Mouse (Mus musculus): ENCODE measurements around the gene Sept5. TPM values are rescaled to one million over a fixed set of nuclear protein-coding genes. Genes with fewer than 3 reads are reported as not detected.
A peak's percentile ranks its signal among the peaks of the same experiment; 100 is the strongest.

The Sept5 gene
- polyA plus RNA-seq, 1 experiment from 2014 or later, result 22.9 TPM

GRCm38 (mm10) chr16:18621362-18622001 lies 8.3 kb downstream of the Sept5 start:
- H3K4me3 ChIP-seq (replicated peaks), result peak overlapping the region; percentile 47
- 9% methylated on average over 38 of the region's 38 CpGs for WGBS
- no peaks in the 10 kb centered on the region for H3K9me3 ChIP-seq
- no peak overlapping the region for H3K27ac ChIP-seq
- H3K4me2 ChIP-seq, result peak overlapping the region; percentile 97
- H3K27me3 ChIP-seq (replicated peaks), result peaks cover 80% of the 10 kb centered on the region
- peaks cover 31% of the 10 kb centered on the region for H3K4me1 ChIP-seq
- ATAC-seq (ENCODE audit: insufficient read depth, low FRiP score, low read depth), result no peak
- H3K9ac ChIP-seq, result no peak overlapping the region
- no peaks in the 10 kb centered on the region for H3K36me3 ChIP-seq

- Histone ChIP-seq H3K4me1 (peaks cover 24% of the 10 kb centered on the region), H3K4me3 (replicated peaks) (peak overlapping the region; percentile 47), H3K4me2 (peak overlapping the region; percentile 97), H3K9ac (no peak overlapping the region; the same call in 1 of the 2 replicates), H3K27me3 (replicated peaks) (peaks cover 77% of the 10 kb centered on the region), H3K36me3 (no peaks in the 10 kb centered on the region), H3K9me3 (no peaks in the 10 kb centered on the region), H3K27ac (no peak overlapping the region)
- 1% methylated on average over 73 of the region's 74 CpGs for WGBS
- 0 out of 2 replicates have a peak, but pooled peaks have one; percentile 9 for ATAC-seq (ENCODE audit: insufficient read depth, low FRiP score, low read depth)
Measured at GRCm38 (mm10) chr16:18620601-18621361, 9.0 kb downstream of the Sept5 start.

- peaks cover 23% of the 10 kb centered on the region for H3K4me1 ChIP-seq
- H3K27ac ChIP-seq, result no peak overlapping the region
- no peak for ATAC-seq (ENCODE audit: insufficient read depth, low FRiP score, low read depth)
- no peaks in the 10 kb centered on the region for H3K9me3 ChIP-seq
- peaks cover 72% of the 10 kb centered on the region for H3K27me3 ChIP-seq (replicated peaks)
- H3K4me3 ChIP-seq (replicated peaks), result peak overlapping the region; percentile 47; the same call in 1 of the 2 replicates
- WGBS, result 43% methylated on average over 6 of the region's 6 CpGs
- H3K36me3 ChIP-seq, result no peaks in the 10 kb centered on the region
- peak overlapping the region; percentile 97 for H3K4me2 ChIP-seq
- H3K9ac ChIP-seq, result no peak overlapping the region
Measured at GRCm38 (mm10) chr16:18620201-18620600, 9.6 kb downstream of the Sept5 start.

GRCm38 (mm10) chr16:18619110-18619509 lies 10.6 kb downstream of the Sept5 start:
- 61% methylated on average over 4 of the region's 4 CpGs for WGBS
- no peak for ATAC-seq (ENCODE audit: insufficient read depth, low FRiP score, low read depth)
- peaks cover 61% of the 10 kb centered on the region for H3K27me3 ChIP-seq (replicated peaks)

GRCm38 (mm10) chr16:18618297-18618696 lies 11.5 kb downstream of the Sept5 start:
- H3K9me3 ChIP-seq, result no peaks in the 10 kb centered on the region

More at GRCm38 (mm10) chr16:18619110-18619509, 10.6 kb downstream of the Sept5 start:
- Histone ChIP-seq H3K4me1 (peaks cover 23% of the 10 kb centered on the region), H3K9ac (no peak overlapping the region), H3K36me3 (no peaks in the 10 kb centered on the region), H3K4me3 (replicated peaks) (no peak overlapping the region), H3K27ac (no peak overlapping the region), H3K4me2 (no peak overlapping the region), H3K9me3 (no peaks in the 10 kb centered on the region)

GRCm38 (mm10) chr16:18617370-18618065 lies 12.2 kb downstream of the Sept5 start:
- no peaks in the 10 kb centered on the region for H3K9me3 ChIP-seq
- H3K4me2 ChIP-seq, result peak overlapping the region; percentile 51
- WGBS, result 3% methylated on average over 27 of the region's 27 CpGs
- peaks cover 24% of the 10 kb centered on the region for H3K4me1 ChIP-seq
- H3K36me3 ChIP-seq, result no peaks in the 10 kb centered on the region
- peak; percentile 48; the same call in 1 of the 2 replicates for ATAC-seq (ENCODE audit: insufficient read depth, low FRiP score, low read depth)
- H3K27me3 ChIP-seq (replicated peaks), result peaks cover 45% of the 10 kb centered on the region
- no peak overlapping the region for H3K9ac ChIP-seq
- no peak overlapping the region for H3K27ac ChIP-seq
- peak overlapping the region; percentile 7; the same call in 1 of the 2 replicates for H3K4me3 ChIP-seq (replicated peaks)

More at GRCm38 (mm10) chr16:18618297-18618696, 11.5 kb downstream of the Sept5 start:
- Histone ChIP-seq H3K4me3 (replicated peaks) (no peak overlapping the region), H3K27ac (no peak overlapping the region), H3K4me2 (no peak overlapping the region), H3K9ac (no peak overlapping the region), H3K27me3 (replicated peaks) (peaks cover 53% of the 10 kb centered on the region), H3K4me1 (peaks cover 23% of the 10 kb centered on the region), H3K36me3 (no peaks in the 10 kb centered on the region)
- ATAC-seq (ENCODE audit: insufficient read depth, low FRiP score, low read depth), result no peak
- 55% methylated on average over 2 of the region's 2 CpGs for WGBS

- Histone ChIP-seq H3K27ac (no peak overlapping the region), H3K4me3 (replicated peaks) (no peak overlapping the region), H3K4me1 (peaks cover 25% of the 10 kb centered on the region), H3K4me2 (no peak overlapping the region), H3K9me3 (no peaks in the 10 kb centered on the region), H3K27me3 (replicated peaks) (peaks cover 7% of the 10 kb centered on the region; the same call in 1 of the 2 replicates), H3K36me3 (no peaks in the 10 kb centered on the region), H3K9ac (no peak overlapping the region)
- 73% methylated on average over 3 of the region's 3 CpGs for WGBS
- ATAC-seq (ENCODE audit: insufficient read depth, low FRiP score, low read depth), result no peak
Measured at GRCm38 (mm10) chr16:18613301-18613700, 16.5 kb downstream of the Sept5 start.

- no peak for ATAC-seq (ENCODE audit: insufficient read depth, low FRiP score, low read depth)
- Histone ChIP-seq H3K27me3 (replicated peaks) (0 out of 2 replicates have a peak, but pooled peaks cover 4% of the 10 kb centered on the region), H3K9ac (no peak overlapping the region), H3K27ac (no peak overlapping the region), H3K4me1 (peaks cover 24% of the 10 kb centered on the region), H3K9me3 (no peaks in the 10 kb centered on the region), H3K4me2 (no peak overlapping the region), H3K36me3 (no peaks in the 10 kb centered on the region), H3K4me3 (replicated peaks) (no peak overlapping the region)
- WGBS, result 37% methylated on average over 13 of the region's 13 CpGs
Measured at GRCm38 (mm10) chr16:18611752-18612151, 18.0 kb downstream of the Sept5 start.

- ATAC-seq (ENCODE audit: insufficient read depth, low FRiP score, low read depth), result no peak
- Histone ChIP-seq H3K27ac (no peak overlapping the region), H3K4me1 (peaks cover 35% of the 10 kb centered on the region), H3K4me2 (no peak overlapping the region), H3K4me3 (replicated peaks) (no peak overlapping the region), H3K9me3 (no peaks in the 10 kb centered on the region), H3K27me3 (replicated peaks) (0 out of 2 replicates have a peak, but pooled peaks cover 4% of the 10 kb centered on the region), H3K9ac (no peak overlapping the region), H3K36me3 (no peaks in the 10 kb centered on the region)
- 73% methylated on average over 2 of the region's 2 CpGs for WGBS
Measured at GRCm38 (mm10) chr16:18609099-18609498, 20.7 kb downstream of the Sept5 start.

- no peak for ATAC-seq (ENCODE audit: insufficient read depth, low FRiP score, low read depth)
- Histone ChIP-seq H3K27ac (no peak overlapping the region), H3K27me3 (replicated peaks) (0 out of 2 replicates have a peak, but pooled peaks cover 4% of the 10 kb centered on the region), H3K4me1 (peaks cover 41% of the 10 kb centered on the region), H3K4me3 (replicated peaks) (no peak overlapping the region), H3K36me3 (no peaks in the 10 kb centered on the region), H3K9me3 (no peaks in the 10 kb centered on the region), H3K9ac (no peak overlapping the region), H3K4me2 (peak overlapping the region; percentile 25; the same call in 1 of the 2 replicates)
- WGBS, result 17% methylated on average over 11 of the region's 11 CpGs
Measured at GRCm38 (mm10) chr16:18608226-18608625, 21.5 kb downstream of the Sept5 start.

- peak; percentile 67 for ATAC-seq (ENCODE audit: insufficient read depth, low FRiP score, low read depth)
Measured at GRCm38 (mm10) chr16:18605705-18606104, 24.0 kb downstream of the Sept5 start.

More at GRCm38 (mm10) chr16:18605705-18606104, 24.0 kb downstream of the Sept5 start:
- WGBS, result 74% methylated on average over 5 of the region's 5 CpGs
- 0 out of 2 replicates have a peak, but pooled peaks cover 4% of the 10 kb centered on the region for H3K27me3 ChIP-seq (replicated peaks)
- H3K9me3 ChIP-seq, result no peaks in the 10 kb centered on the region
- no peak overlapping the region for H3K27ac ChIP-seq
- H3K9ac ChIP-seq, result no peak overlapping the region
- H3K36me3 ChIP-seq, result no peaks in the 10 kb centered on the region
- H3K4me2 ChIP-seq, result no peak overlapping the region
- peaks cover 30% of the 10 kb centered on the region for H3K4me1 ChIP-seq
- H3K4me3 ChIP-seq (replicated peaks), result no peak overlapping the region

All from stomach, embryonic 15.5 days (tissue).